Mouse (Mus musculus): Measurements from ENCODE around the gene Krt42. TPM values are rescaled to one million over a fixed set of nuclear protein-coding genes. Genes with fewer than 3 reads are reported as not detected.

Krt42 gene
- not detected in 2 replicates for polyA plus RNA-seq (2015; fragmentation: Nextera tagmentation; extraction: Ambion mirVana)

GRCm38 (mm10) chr11:100269821-100270332, at the start of gene Krt42:
Gene Krt42 (minus strand): TSS chr11:100269871.
- WGBS, result 86% methylated on average over 7 of the region's 7 CpGs
- Histone ChIP-seq H3K9me3 (replicated peaks; ENCODE audit: low read length) (no peaks in the 10 kb centered on the region), H3K27me3 (ENCODE audit: insufficient read depth, low read length) (no peaks in the 10 kb centered on the region), H3K4me3 (replicated peaks; ENCODE audit: low read depth, low read length) (no peak within 1 kb of the TSS), H3K36me3 (ENCODE audit: insufficient read depth, low read length) (no peaks in the 10 kb centered on the region), H3K4me1 (replicated peaks; ENCODE audit: insufficient read depth, low read length) (no peaks in the 10 kb centered on the region), H3K27ac (no peak within 1 kb of the TSS), H3K9ac (ENCODE audit: low read depth, low read length) (no peak within 1 kb of the TSS), H3K4me2 (ENCODE audit: low read length) (no peak within 1 kb of the TSS)
- no peak for TF ChIP-seq CTCF (IDR thresholded peaks at IDR 0.05; ENCODE audit: low read depth)
- ATAC-seq (replicated peaks; ENCODE audit: low FRiP score, low read depth) (no peak), DNase-seq (ENCODE audit: low spot score) (no peak)

GRCm38 (mm10) chr11:100318529-100319451, 49.1 kb upstream of the Krt42 start:
- H3K27ac ChIP-seq, result no peak overlapping the region
- DNase-seq (ENCODE audit: low spot score), result no peak
- H3K36me3 ChIP-seq (ENCODE audit: insufficient read depth, low read length), result peaks cover 17% of the 10 kb centered on the region
- no peaks in the 10 kb centered on the region for H3K27me3 ChIP-seq (ENCODE audit: insufficient read depth, low read length)
- 90% methylated on average over 10 of the region's 10 CpGs for WGBS
- peak overlapping the region; percentile 82 for H3K4me3 ChIP-seq (replicated peaks; ENCODE audit: low read depth, low read length)
- H3K4me2 ChIP-seq (ENCODE audit: low read length), result peak overlapping the region; percentile 50
- H3K4me1 ChIP-seq (replicated peaks; ENCODE audit: insufficient read depth, low read length), result no peaks in the 10 kb centered on the region
- H3K9me3 ChIP-seq (replicated peaks; ENCODE audit: low read length), result no peaks in the 10 kb centered on the region
- TF ChIP-seq CTCF (IDR thresholded peaks at IDR 0.05; ENCODE audit: low read depth), result no peak
- no peak overlapping the region for H3K9ac ChIP-seq (ENCODE audit: low read depth, low read length)
- 0 out of 2 replicates have a peak, but pooled peaks have one; percentile 1 for ATAC-seq (replicated peaks; ENCODE audit: low FRiP score, low read depth)

GRCm38 (mm10) chr11:100317826-100318380, 48.2 kb upstream of the Krt42 start:
- no peak for ATAC-seq (replicated peaks; ENCODE audit: low FRiP score, low read depth)
- WGBS, result 60% methylated on average over 6 of the region's 6 CpGs

GRCm38 (mm10) chr11:100315439-100315838, 45.8 kb upstream of the Krt42 start:
- Histone ChIP-seq H3K27me3 (ENCODE audit: insufficient read depth, low read length) (no peaks in the 10 kb centered on the region), H3K9me3 (replicated peaks; ENCODE audit: low read length) (no peaks in the 10 kb centered on the region), H3K4me2 (ENCODE audit: low read length) (no peak overlapping the region), H3K4me1 (replicated peaks; ENCODE audit: insufficient read depth, low read length) (no peaks in the 10 kb centered on the region), H3K9ac (ENCODE audit: low read depth, low read length) (no peak overlapping the region), H3K4me3 (replicated peaks; ENCODE audit: low read depth, low read length) (no peak overlapping the region), H3K27ac (no peak overlapping the region), H3K36me3 (ENCODE audit: insufficient read depth, low read length) (no peaks in the 10 kb centered on the region)
- 93% methylated on average over 5 of the region's 5 CpGs for WGBS
- no peak for DNase-seq (ENCODE audit: low spot score)
- TF ChIP-seq CTCF (IDR thresholded peaks at IDR 0.05; ENCODE audit: low read depth), result no peak
- no peak for ATAC-seq (replicated peaks; ENCODE audit: low FRiP score, low read depth)

More at GRCm38 (mm10) chr11:100317826-100318380, 48.2 kb upstream of the Krt42 start:
- DNase-seq (ENCODE audit: low spot score), result no peak
- H3K9me3 ChIP-seq (replicated peaks; ENCODE audit: low read length), result no peaks in the 10 kb centered on the region
- peaks cover 17% of the 10 kb centered on the region for H3K36me3 ChIP-seq (ENCODE audit: insufficient read depth, low read length)
- H3K4me3 ChIP-seq (replicated peaks; ENCODE audit: low read depth, low read length), result no peak overlapping the region
- H3K9ac ChIP-seq (ENCODE audit: low read depth, low read length), result no peak overlapping the region
- no peak overlapping the region for H3K27ac ChIP-seq
- H3K4me2 ChIP-seq (ENCODE audit: low read length), result no peak overlapping the region
- TF ChIP-seq CTCF (IDR thresholded peaks at IDR 0.05; ENCODE audit: low read depth), result no peak
- H3K4me1 ChIP-seq (replicated peaks; ENCODE audit: insufficient read depth, low read length), result no peaks in the 10 kb centered on the region
- no peaks in the 10 kb centered on the region for H3K27me3 ChIP-seq (ENCODE audit: insufficient read depth, low read length)

- no peak for TF ChIP-seq CTCF (IDR thresholded peaks at IDR 0.05; ENCODE audit: low read depth)
- ATAC-seq (replicated peaks; ENCODE audit: low FRiP score, low read depth) (peak; percentile 60), DNase-seq (ENCODE audit: low spot score) (no peak)
- H3K9ac ChIP-seq (ENCODE audit: low read depth, low read length), result no peak overlapping the region
- no peak overlapping the region; the same call in 1 of the 2 replicates for H3K27ac ChIP-seq
- H3K4me2 ChIP-seq (ENCODE audit: low read length), result no peak overlapping the region
- WGBS, result 89% methylated on average over 6 of the region's 6 CpGs
- H3K4me3 ChIP-seq (replicated peaks; ENCODE audit: low read depth, low read length), result no peak overlapping the region
- no peaks in the 10 kb centered on the region for H3K9me3 ChIP-seq (replicated peaks; ENCODE audit: low read length)
- H3K36me3 ChIP-seq (ENCODE audit: insufficient read depth, low read length), result no peaks in the 10 kb centered on the region
- H3K4me1 ChIP-seq (replicated peaks; ENCODE audit: insufficient read depth, low read length), result no peaks in the 10 kb centered on the region
- no peaks in the 10 kb centered on the region for H3K27me3 ChIP-seq (ENCODE audit: insufficient read depth, low read length)
Observed at GRCm38 (mm10) chr11:100313424-100313823, 43.8 kb upstream of the Krt42 start.

- Histone ChIP-seq H3K36me3 (ENCODE audit: insufficient read depth, low read length) (no peaks in the 10 kb centered on the region), H3K9me3 (replicated peaks; ENCODE audit: low read length) (no peaks in the 10 kb centered on the region), H3K9ac (ENCODE audit: low read depth, low read length) (no peak overlapping the region), H3K4me1 (replicated peaks; ENCODE audit: insufficient read depth, low read length) (no peaks in the 10 kb centered on the region), H3K4me3 (replicated peaks; ENCODE audit: low read depth, low read length) (no peak overlapping the region), H3K27ac (no peak overlapping the region), H3K4me2 (ENCODE audit: low read length) (no peak overlapping the region), H3K27me3 (ENCODE audit: insufficient read depth, low read length) (no peaks in the 10 kb centered on the region)
- TF ChIP-seq CTCF (IDR thresholded peaks at IDR 0.05; ENCODE audit: low read depth), result no peak
- DNase-seq (ENCODE audit: low spot score) (no peak), ATAC-seq (replicated peaks; ENCODE audit: low FRiP score, low read depth) (peak; percentile 51; the same call in 1 of the 2 replicates)
- WGBS, result 36% methylated on average over 5 of the region's 5 CpGs
Observed at GRCm38 (mm10) chr11:100312096-100312679, 42.5 kb upstream of the Krt42 start.

All from kidney, postnatal 0 days (tissue).